Mouse (Mus musculus): ENCODE data around the gene Gfer.

DNA sequence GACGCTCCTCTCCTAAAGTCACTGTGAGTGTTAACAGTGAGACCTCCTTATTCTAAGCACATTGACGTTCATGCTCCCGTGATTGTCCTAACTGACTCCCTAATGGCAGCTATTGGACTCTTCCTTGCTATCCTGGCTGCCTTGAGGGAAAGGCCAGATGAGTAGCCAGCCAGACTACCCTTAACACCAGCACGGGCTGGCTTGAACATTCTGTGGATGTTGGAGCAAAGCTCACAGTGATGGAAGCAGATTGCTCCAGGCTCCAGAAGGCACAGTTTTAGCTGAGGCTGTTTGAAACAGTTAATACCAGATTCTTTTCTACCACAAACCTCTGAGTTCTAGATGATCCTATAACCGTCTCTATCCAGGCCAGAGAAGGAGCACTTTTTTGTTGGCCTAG, 47.9 kb upstream of the Gfer start:
- no peak for TF ChIP-seq CTCF (IDR thresholded peaks at IDR 0.05; ENCODE audit: low read depth)
- TF ChIP-seq EP300 (optimal IDR thresholded peaks at IDR 0.05): no peak

Measured in stomach, postnatal 0 days (tissue).